Mouse (Mus musculus): ENCODE measurements around the gene Gm6657. TPM values are rescaled to one million over a fixed set of nuclear protein-coding genes. Genes with fewer than 3 reads are reported as not detected.

Gene Gm6657
- polyA plus RNA-seq, 1 experiment from 2014 or later, result not detected

- Histone ChIP-seq H3K4me2 (ENCODE audit: low read depth, low read length) (peak overlapping the region; percentile 33), H3K4me1 (ENCODE audit: control insufficient read depth, insufficient read depth, low read length) (no peaks in the 10 kb centered on the region), H3K27me3 (ENCODE audit: control insufficient read depth, insufficient read depth, low read length) (no peaks in the 10 kb centered on the region), H3K36me3 (ENCODE audit: control insufficient read depth, insufficient read depth, low read length) (no peaks in the 10 kb centered on the region), H3K4me3 (replicated peaks; ENCODE audit: low read length) (0 out of 2 replicates have a peak overlapping the region, but pooled peaks have one; percentile 0), H3K9ac (ENCODE audit: low read length) (no peak overlapping the region), H3K27ac (ENCODE audit: low read length) (peak overlapping the region; percentile 70), H3K9me3 (replicated peaks; ENCODE audit: control insufficient read depth, low read length) (no peaks in the 10 kb centered on the region)
- no peak for ATAC-seq (ENCODE audit: insufficient read depth, low FRiP score)
- WGBS, result 62% methylated on average over 4 of the region's 4 CpGs
Observed at GRCm38 (mm10) chr12:78206571-78206960, 12.5 kb downstream of the Gm6657 start.

- Histone ChIP-seq H3K9ac (ENCODE audit: low read length) (no peak overlapping the region), H3K9me3 (replicated peaks; ENCODE audit: control insufficient read depth, low read length) (no peaks in the 10 kb centered on the region), H3K27me3 (ENCODE audit: control insufficient read depth, insufficient read depth, low read length) (no peaks in the 10 kb centered on the region), H3K27ac (ENCODE audit: low read length) (no peak overlapping the region), H3K4me1 (ENCODE audit: control insufficient read depth, insufficient read depth, low read length) (no peaks in the 10 kb centered on the region), H3K4me2 (ENCODE audit: low read depth, low read length) (no peak overlapping the region), H3K4me3 (replicated peaks; ENCODE audit: low read length) (no peak overlapping the region), H3K36me3 (ENCODE audit: control insufficient read depth, insufficient read depth, low read length) (no peaks in the 10 kb centered on the region)
- WGBS, result 86% methylated on average over 2 of the region's 2 CpGs
- no peak for ATAC-seq (ENCODE audit: insufficient read depth, low FRiP score)
Observed at GRCm38 (mm10) chr12:78209856-78210255, 15.8 kb downstream of the Gm6657 start.

GRCm38 (mm10) chr12:78215490-78215889 lies 21.4 kb downstream of the Gm6657 start:
- H3K4me2 ChIP-seq (ENCODE audit: low read depth, low read length), result no peak overlapping the region
- no peaks in the 10 kb centered on the region for H3K9me3 ChIP-seq (replicated peaks; ENCODE audit: control insufficient read depth, low read length)
- no peak for ATAC-seq (ENCODE audit: insufficient read depth, low FRiP score)
- H3K4me3 ChIP-seq (replicated peaks; ENCODE audit: low read length), result no peak overlapping the region
- 53% methylated on average over 6 of the region's 6 CpGs for WGBS
- no peaks in the 10 kb centered on the region for H3K4me1 ChIP-seq (ENCODE audit: control insufficient read depth, insufficient read depth, low read length)
- no peak overlapping the region for H3K9ac ChIP-seq (ENCODE audit: low read length)
- H3K27ac ChIP-seq (ENCODE audit: low read length), result no peak overlapping the region
- no peaks in the 10 kb centered on the region for H3K36me3 ChIP-seq (ENCODE audit: control insufficient read depth, insufficient read depth, low read length)
- no peaks in the 10 kb centered on the region for H3K27me3 ChIP-seq (ENCODE audit: control insufficient read depth, insufficient read depth, low read length)

GRCm38 (mm10) chr12:78219191-78219825 lies 25.3 kb downstream of the Gm6657 start:
- Histone ChIP-seq H3K4me3 (replicated peaks; ENCODE audit: low read length) (no peak overlapping the region), H3K4me1 (ENCODE audit: control insufficient read depth, insufficient read depth, low read length) (no peaks in the 10 kb centered on the region), H3K9me3 (replicated peaks; ENCODE audit: control insufficient read depth, low read length) (no peaks in the 10 kb centered on the region), H3K4me2 (ENCODE audit: low read depth, low read length) (no peak overlapping the region), H3K27me3 (ENCODE audit: control insufficient read depth, insufficient read depth, low read length) (no peaks in the 10 kb centered on the region), H3K36me3 (ENCODE audit: control insufficient read depth, insufficient read depth, low read length) (no peaks in the 10 kb centered on the region), H3K9ac (ENCODE audit: low read length) (no peak overlapping the region), H3K27ac (ENCODE audit: low read length) (no peak overlapping the region)
- 75% methylated on average over 4 of the region's 4 CpGs for WGBS
- ATAC-seq (ENCODE audit: insufficient read depth, low FRiP score), result no peak

GRCm38 (mm10) chr12:78225707-78226518 lies 31.9 kb downstream of the Gm6657 start, which contains the start of gene Gphn:
Gene Gphn (plus strand): TSS chr12:78226379.
- WGBS, result under 1% methylated on average over 70 of the region's 70 CpGs
- ATAC-seq (ENCODE audit: insufficient read depth, low FRiP score), result peak; percentile 98
- Histone ChIP-seq H3K36me3 (ENCODE audit: control insufficient read depth, insufficient read depth, low read length) (no peaks in the 10 kb centered on the region), H3K9ac (ENCODE audit: low read length) (peak within 1 kb of the TSS; percentile 93), H3K4me1 (ENCODE audit: control insufficient read depth, insufficient read depth, low read length) (no peaks in the 10 kb centered on the region), H3K9me3 (replicated peaks; ENCODE audit: control insufficient read depth, low read length) (no peaks in the 10 kb centered on the region), H3K27me3 (ENCODE audit: control insufficient read depth, insufficient read depth, low read length) (no peaks in the 10 kb centered on the region), H3K4me2 (ENCODE audit: low read depth, low read length) (peak within 1 kb of the TSS; percentile 86), H3K27ac (ENCODE audit: low read length) (peak within 1 kb of the TSS; percentile 100), H3K4me3 (replicated peaks; ENCODE audit: low read length) (peak within 1 kb of the TSS; percentile 94)

- H3K4me3 ChIP-seq (replicated peaks; ENCODE audit: low read length), result peak overlapping the region; percentile 94
- ATAC-seq (ENCODE audit: insufficient read depth, low FRiP score), result peak; percentile 90
- peak overlapping the region; percentile 100 for H3K27ac ChIP-seq (ENCODE audit: low read length)
- no peaks in the 10 kb centered on the region for H3K9me3 ChIP-seq (replicated peaks; ENCODE audit: control insufficient read depth, low read length)
- no peaks in the 10 kb centered on the region for H3K36me3 ChIP-seq (ENCODE audit: control insufficient read depth, insufficient read depth, low read length)
- under 1% methylated on average over 47 of the region's 48 CpGs for WGBS
- H3K9ac ChIP-seq (ENCODE audit: low read length), result peak overlapping the region; percentile 93
- H3K4me2 ChIP-seq (ENCODE audit: low read depth, low read length), result peak overlapping the region; percentile 86
- no peaks in the 10 kb centered on the region for H3K4me1 ChIP-seq (ENCODE audit: control insufficient read depth, insufficient read depth, low read length)
- H3K27me3 ChIP-seq (ENCODE audit: control insufficient read depth, insufficient read depth, low read length), result no peaks in the 10 kb centered on the region
Observed at GRCm38 (mm10) chr12:78226519-78226875, 32.5 kb downstream of the Gm6657 start.

GRCm38 (mm10) chr12:78227021-78227932 lies 33.2 kb downstream of the Gm6657 start:
- ATAC-seq (ENCODE audit: insufficient read depth, low FRiP score), result peak; percentile 1; the same call in 1 of the 2 replicates

GRCm38 (mm10) chr12:78228139-78228538 lies 34.1 kb downstream of the Gm6657 start:
- 58% methylated on average over 4 of the region's 4 CpGs for WGBS
- H3K4me2 ChIP-seq (ENCODE audit: low read depth, low read length), result peak overlapping the region; percentile 86
- ATAC-seq (ENCODE audit: insufficient read depth, low FRiP score), result no peak
- H3K36me3 ChIP-seq (ENCODE audit: control insufficient read depth, insufficient read depth, low read length), result no peaks in the 10 kb centered on the region
- no peak overlapping the region for H3K9ac ChIP-seq (ENCODE audit: low read length)
- H3K27me3 ChIP-seq (ENCODE audit: control insufficient read depth, insufficient read depth, low read length), result no peaks in the 10 kb centered on the region
- no peak overlapping the region for H3K27ac ChIP-seq (ENCODE audit: low read length)
- H3K4me1 ChIP-seq (ENCODE audit: control insufficient read depth, insufficient read depth, low read length), result no peaks in the 10 kb centered on the region
- peak overlapping the region; percentile 94 for H3K4me3 ChIP-seq (replicated peaks; ENCODE audit: low read length)
- no peaks in the 10 kb centered on the region for H3K9me3 ChIP-seq (replicated peaks; ENCODE audit: control insufficient read depth, low read length)

More at GRCm38 (mm10) chr12:78227021-78227932, 33.2 kb downstream of the Gm6657 start:
- 2% methylated on average over 44 of the region's 57 CpGs for WGBS
- Histone ChIP-seq H3K4me3 (replicated peaks; ENCODE audit: low read length) (peak overlapping the region; percentile 94), H3K9ac (ENCODE audit: low read length) (peak overlapping the region; percentile 93), H3K4me1 (ENCODE audit: control insufficient read depth, insufficient read depth, low read length) (no peaks in the 10 kb centered on the region), H3K27ac (ENCODE audit: low read length) (peak overlapping the region; percentile 100), H3K4me2 (ENCODE audit: low read depth, low read length) (peak overlapping the region; percentile 86), H3K36me3 (ENCODE audit: control insufficient read depth, insufficient read depth, low read length) (no peaks in the 10 kb centered on the region), H3K27me3 (ENCODE audit: control insufficient read depth, insufficient read depth, low read length) (no peaks in the 10 kb centered on the region), H3K9me3 (replicated peaks; ENCODE audit: control insufficient read depth, low read length) (no peaks in the 10 kb centered on the region)
